8 mouse cellular contexts compared by ENCODE assay signal in the genomic region with DNA sequence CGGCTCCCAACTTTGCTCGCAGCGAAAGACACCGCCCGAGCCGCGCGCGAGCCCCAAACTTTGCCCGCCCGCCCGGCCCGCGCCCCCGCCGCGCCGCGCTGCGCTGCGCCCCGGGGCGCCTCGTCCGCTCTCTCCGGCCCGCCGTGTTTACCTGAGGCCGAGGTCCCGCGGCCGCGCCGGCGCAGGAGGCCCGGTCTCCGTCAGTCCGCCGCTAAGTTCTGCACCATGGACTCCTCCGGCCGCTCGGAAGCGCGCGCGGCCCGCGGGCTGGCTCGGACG. TPM values are rescaled to one million over a fixed set of nuclear protein-coding genes. Genes with fewer than 3 reads are reported as not detected.
A peak's percentile ranks its signal among the peaks of the same experiment; 100 is the strongest.
DNase-seq lines count a peak whose midpoint lies in the region; ATAC-seq and TF ChIP-seq lines count a peak whose summit lies in the region.

No protein-coding gene starts in this region.

- no peaks in the 10 kb centered on the region for H3K9me3 ChIP-seq in kidney, embryonic 16.5 days (ENCODE audit: low read length)
- no peaks in the 10 kb centered on the region for H3K9me3 ChIP-seq in hindbrain, embryonic 14.5 days (ENCODE audit: control insufficient read depth, low read length)
- no peaks in the 10 kb centered on the region for H3K9me3 ChIP-seq in midbrain, embryonic 15.5 days

- peak overlapping the region; percentile 89 for H3K4me3 ChIP-seq in kidney, embryonic 16.5 days (ENCODE audit: low read length)
- H3K4me3 ChIP-seq in cortical plate, adult 2 months (ENCODE audit: insufficient read depth, low read length), result peak overlapping the region; percentile 87
- H3K4me3 ChIP-seq in hindbrain, embryonic 14.5 days (replicated peaks; ENCODE audit: low read length), result peak overlapping the region; percentile 89
- H3K4me3 ChIP-seq in midbrain, embryonic 15.5 days, result peak overlapping the region; percentile 78

- no peak for DNase-seq in kidney, adult 11 months
- no peak for DNase-seq in hindbrain, embryonic 14.5 days (ENCODE audit: low spot score)
- no peak for DNase-seq in layer of hippocampus, adult 18-20 months (ENCODE audit: low spot score in 2 of 2)
- DNase-seq in retina, embryonic 14.5 days (ENCODE audit: low spot score), result no peak
- no peak for DNase-seq in yolk sac, embryonic 10.5 days (ENCODE audit: low spot score)

- H3K27me3 ChIP-seq in kidney, embryonic 16.5 days (ENCODE audit: insufficient read depth, low read length), result no peaks in the 10 kb centered on the region
- H3K27me3 ChIP-seq in hindbrain, embryonic 14.5 days (ENCODE audit: control insufficient read depth, insufficient read depth, low read length), result no peaks in the 10 kb centered on the region
- no peaks in the 10 kb centered on the region for H3K27me3 ChIP-seq in midbrain, embryonic 15.5 days (replicated peaks)

- WGBS in kidney, embryonic 16.5 days, result under 1% methylated on average over 23 of the region's 50 CpGs
- WGBS in hindbrain, embryonic 14.5 days, result 0% methylated on average over 32 of the region's 50 CpGs
- under 1% methylated on average over 32 of the region's 50 CpGs for WGBS in midbrain, embryonic 15.5 days

- no peaks in the 10 kb centered on the region for H3K36me3 ChIP-seq in kidney, embryonic 16.5 days (ENCODE audit: insufficient read depth, low read length)
- no peaks in the 10 kb centered on the region for H3K36me3 ChIP-seq in hindbrain, embryonic 14.5 days (replicated peaks; ENCODE audit: control insufficient read depth, insufficient read depth)
- H3K36me3 ChIP-seq in midbrain, embryonic 15.5 days (replicated peaks), result no peaks in the 10 kb centered on the region

- TF ChIP-seq POLR2A in cortical plate, adult 2 months (IDR thresholded peaks at IDR 0.05; ENCODE audit: extremely low read depth, insufficient read depth, low read length), result no peak

- peak overlapping the region; percentile 68 for H3K4me2 ChIP-seq in kidney, embryonic 16.5 days (replicated peaks; ENCODE audit: low read depth, low read length)
- H3K4me2 ChIP-seq in hindbrain, embryonic 14.5 days (replicated peaks), result peak overlapping the region; percentile 60
- peak overlapping the region; percentile 57 for H3K4me2 ChIP-seq in midbrain, embryonic 15.5 days

- peak overlapping the region; percentile 100 for H3K9ac ChIP-seq in kidney, embryonic 16.5 days (replicated peaks; ENCODE audit: low read length)
- H3K9ac ChIP-seq in hindbrain, embryonic 14.5 days, result peak overlapping the region; percentile 84
- H3K9ac ChIP-seq in midbrain, embryonic 15.5 days, result peak overlapping the region; percentile 80

- H3K4me1 ChIP-seq in kidney, embryonic 16.5 days (ENCODE audit: insufficient read depth, low read length), result peaks cover 39% of the 10 kb centered on the region
- peaks cover 3% of the 10 kb centered on the region; the same call in 1 of the 2 replicates for H3K4me1 ChIP-seq in cortical plate, adult 2 months (ENCODE audit: control insufficient read depth, insufficient read depth, low read length)
- H3K4me1 ChIP-seq in hindbrain, embryonic 14.5 days (replicated peaks; ENCODE audit: control insufficient read depth, insufficient read depth, low read length), result peaks cover 19% of the 10 kb centered on the region
- peaks cover 23% of the 10 kb centered on the region for H3K4me1 ChIP-seq in midbrain, embryonic 15.5 days

- no peak for ATAC-seq in kidney, embryonic 16.5 days (ENCODE audit: low FRiP score, low TSS enrichment)
- ATAC-seq in hindbrain, embryonic 14.5 days (ENCODE audit: low FRiP score), result no peak
- ATAC-seq in midbrain, embryonic 15.5 days (replicated peaks), result no peak; the same call in 1 of the 2 replicates

- peak overlapping the region; percentile 100 for H3K27ac ChIP-seq in kidney, embryonic 16.5 days (ENCODE audit: low read length)
- H3K27ac ChIP-seq in cortical plate, adult 2 months (ENCODE audit: insufficient read depth, low read length), result peak overlapping the region; percentile 96
- peak overlapping the region; percentile 97 for H3K27ac ChIP-seq in hindbrain, embryonic 14.5 days
- peak overlapping the region; percentile 97 for H3K27ac ChIP-seq in midbrain, embryonic 15.5 days

- no peak for TF ChIP-seq CTCF in cortical plate, adult 2 months (IDR thresholded peaks at IDR 0.05; ENCODE audit: extremely low read depth, insufficient read depth, low read length)

RNA-seq across cellular contexts. Expression of a gene that starts 0.3 kb away (rescaled TPM):
- polyA plus RNA-seq in kidney, embryonic 16.5 days (2015; fragmentation: Nextera tagmentation; extraction: Ambion mirVana), result 84.6 and 96.5 TPM in 2 replicates
- polyA plus RNA-seq in cortical plate, adult 2 months (2012; rRNA removed), result 26.9 and 28.2 TPM in 2 replicates
- 47.5 and 49.6 TPM in 2 replicates for polyA plus RNA-seq in hindbrain, embryonic 14.5 days (2014; fragmentation: Nextera tagmentation; extraction: Ambion mirVana)
- polyA plus RNA-seq in midbrain, embryonic 15.5 days (2015; fragmentation: Nextera tagmentation; extraction: Ambion mirVana), result 42.1 and 42.3 TPM in 2 replicates
- 10 to 100 TPM; 56.4 to 57.8 TPM for total RNA-seq in layer of hippocampus, adult 18-20 months (2021)
